Mouse (Mus musculus): Measurements from ENCODE around the gene Jade1.

The Jade1 gene

DNA sequence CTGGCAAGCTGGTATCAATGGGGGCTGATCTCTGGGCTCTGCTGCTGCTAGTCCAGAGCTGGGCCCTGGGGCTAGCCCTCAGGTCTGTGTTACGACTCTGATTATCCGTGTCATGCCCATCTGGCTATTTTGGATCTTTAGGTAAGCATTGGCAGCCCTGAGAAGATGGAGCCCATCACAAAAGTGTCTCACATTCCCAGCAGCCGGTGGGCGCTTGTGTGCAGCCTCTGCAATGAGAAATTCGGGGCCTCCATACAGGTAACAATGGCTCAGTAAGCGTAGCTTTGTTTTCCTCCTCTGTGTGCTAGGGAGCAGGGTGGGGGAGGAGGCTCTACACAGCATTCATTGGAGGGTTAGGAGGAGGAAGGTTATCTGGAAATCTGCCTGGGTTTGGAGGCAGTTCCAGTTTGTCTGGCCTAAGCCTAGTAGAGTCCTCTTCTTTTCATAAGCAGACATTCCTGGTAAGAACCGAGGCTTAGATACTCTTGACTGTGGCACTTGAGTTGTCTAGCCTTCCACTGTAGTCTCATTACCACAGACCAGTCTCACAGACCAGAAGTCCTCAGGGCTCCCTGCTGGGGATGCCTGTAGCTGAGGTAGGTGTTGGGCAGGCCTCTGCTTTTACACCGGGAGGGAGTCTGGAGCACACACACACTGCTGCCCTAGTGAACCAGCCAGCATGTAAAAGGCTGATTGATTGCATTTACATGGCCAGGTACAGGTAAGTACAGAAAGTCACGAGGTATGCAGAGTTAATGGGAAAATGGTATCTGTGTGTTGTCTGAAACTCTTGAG is 45.9 kb downstream of the Jade1 start:
- no peak for DNase-seq

DNA sequence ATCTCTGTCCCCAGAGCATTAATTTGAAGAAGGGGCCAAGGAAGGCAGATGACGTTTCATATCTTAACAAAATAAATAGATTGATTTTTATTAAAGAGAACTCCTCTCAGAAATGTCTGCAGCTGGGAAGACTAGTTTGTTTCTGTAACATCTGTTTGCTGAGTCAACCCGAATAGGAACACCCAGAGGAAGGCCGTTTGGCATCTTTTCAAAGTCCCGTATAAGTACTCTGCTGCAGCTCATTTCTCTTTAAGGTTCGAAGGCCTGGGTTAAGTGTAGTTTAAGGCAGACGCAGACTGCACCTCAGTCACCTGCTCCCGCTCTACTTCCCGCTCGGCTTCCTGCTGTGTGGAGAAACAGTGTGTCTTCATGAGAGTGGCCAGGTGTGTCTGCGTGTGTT is 47.4 kb downstream of the Jade1 start:
- DNase-seq = no peak

DNA sequence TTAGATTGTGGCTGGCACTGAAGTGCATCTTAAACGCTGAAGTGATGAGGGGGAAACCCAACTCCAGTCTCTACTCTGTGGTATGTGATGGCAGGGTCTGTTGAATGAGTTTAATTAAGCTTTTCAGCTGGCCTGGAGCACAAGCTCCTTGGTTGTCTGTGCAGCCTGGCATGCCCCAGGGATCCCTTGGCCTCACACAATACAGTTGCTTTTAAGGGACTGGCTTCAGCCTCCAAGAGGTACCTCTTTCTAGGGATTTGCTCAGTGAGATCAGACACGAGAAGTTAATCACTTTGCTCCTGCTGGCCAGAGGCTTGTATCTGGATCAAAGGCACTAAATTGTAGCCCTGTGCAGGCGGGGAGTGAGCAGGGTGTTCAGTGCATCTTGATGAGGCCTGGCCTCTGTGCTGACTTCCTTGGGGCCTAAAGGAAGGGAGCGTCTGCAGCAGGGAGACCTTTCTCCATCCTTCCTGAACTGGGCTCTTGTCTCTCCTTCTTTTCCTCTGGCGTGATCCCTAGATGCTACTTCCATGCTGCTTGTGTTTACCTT is 48.0 kb downstream of the Jade1 start:
- DNase-seq = no peak

DNA sequence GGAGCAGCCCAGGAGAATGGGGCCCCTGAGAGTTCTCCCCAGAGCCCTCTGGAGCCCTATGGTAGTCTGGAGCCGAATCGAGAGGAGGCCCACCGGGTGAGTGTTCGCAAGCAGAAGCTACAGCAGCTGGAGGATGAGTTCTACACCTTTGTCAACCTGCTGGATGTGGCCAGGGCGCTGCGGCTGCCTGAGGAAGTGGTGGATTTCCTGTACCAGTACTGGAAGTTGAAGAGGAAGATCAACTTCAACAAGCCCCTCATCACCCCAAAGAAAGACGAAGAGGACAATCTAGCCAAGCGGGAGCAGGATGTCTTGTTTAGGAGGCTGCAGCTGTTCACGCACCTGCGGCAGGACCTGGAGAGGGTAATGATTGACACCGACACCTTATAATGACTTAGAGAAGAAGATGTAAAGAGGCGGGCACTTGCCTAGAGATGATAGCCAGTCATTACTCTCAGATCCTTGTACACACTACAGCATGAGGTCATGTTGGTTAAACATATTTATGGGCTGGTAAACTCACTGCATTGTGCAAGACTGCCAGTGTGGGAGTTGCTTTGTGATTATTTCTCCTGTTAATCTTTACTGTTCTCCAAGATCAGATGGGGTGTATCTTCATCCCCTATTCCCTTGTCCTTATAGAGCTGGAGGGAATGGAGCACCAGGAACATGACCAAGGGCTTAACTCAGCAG is 49.2 kb downstream of the Jade1 start:
- DNase-seq = no peak

DNA sequence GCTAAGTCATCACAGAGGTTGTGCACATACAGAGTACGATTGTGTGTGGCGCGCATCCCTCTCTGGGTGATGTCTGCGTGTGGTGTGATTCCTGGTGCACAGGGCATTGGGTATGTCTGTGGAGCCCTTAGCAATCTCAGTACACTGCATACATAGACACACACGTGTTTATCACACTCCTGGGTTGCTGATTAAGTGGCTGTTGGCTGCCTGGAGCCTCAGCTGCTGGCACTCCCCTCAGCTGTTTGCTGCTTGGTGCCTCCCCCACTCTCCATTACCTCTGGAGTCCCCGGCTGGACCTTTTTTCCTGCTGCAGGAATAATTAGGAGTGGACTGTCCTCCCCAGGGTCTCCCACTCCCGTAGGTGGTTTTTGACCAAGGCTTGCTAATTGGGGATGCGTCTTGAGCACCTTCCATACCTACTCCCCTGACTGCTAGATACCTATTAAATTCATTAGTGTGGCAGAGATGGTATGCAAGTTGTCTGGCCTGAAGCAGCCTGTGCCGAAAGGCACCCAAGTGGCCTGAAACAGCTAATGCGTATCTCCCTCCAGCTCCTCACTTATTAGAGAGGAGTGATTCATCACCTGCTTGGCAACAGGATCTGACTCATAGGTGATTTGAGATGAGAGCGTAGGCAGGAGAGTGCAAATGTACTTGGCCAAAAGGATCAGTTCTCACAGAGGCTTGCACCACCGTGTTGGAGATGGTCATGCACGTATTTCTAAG is 50.2 kb downstream of the Jade1 start:
- no peak for DNase-seq

DNA sequence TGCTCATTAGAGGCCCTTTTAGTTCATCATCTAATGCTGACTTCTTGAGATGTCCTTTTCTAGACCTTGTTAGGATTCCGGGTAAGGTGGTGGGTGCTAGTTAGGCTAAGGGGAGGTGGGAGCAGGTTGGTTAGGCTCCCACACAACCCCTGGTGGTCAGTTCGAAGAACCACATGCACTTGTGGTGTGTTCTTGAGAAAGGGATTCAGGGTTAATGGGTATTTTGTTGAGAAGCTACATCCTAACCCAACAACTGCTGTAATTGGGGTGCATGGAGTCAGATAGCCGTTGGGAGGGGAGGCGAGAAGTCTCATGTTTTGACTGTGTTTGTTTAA is 50.8 kb downstream of the Jade1 start:
- DNase-seq = no peak

DNA sequence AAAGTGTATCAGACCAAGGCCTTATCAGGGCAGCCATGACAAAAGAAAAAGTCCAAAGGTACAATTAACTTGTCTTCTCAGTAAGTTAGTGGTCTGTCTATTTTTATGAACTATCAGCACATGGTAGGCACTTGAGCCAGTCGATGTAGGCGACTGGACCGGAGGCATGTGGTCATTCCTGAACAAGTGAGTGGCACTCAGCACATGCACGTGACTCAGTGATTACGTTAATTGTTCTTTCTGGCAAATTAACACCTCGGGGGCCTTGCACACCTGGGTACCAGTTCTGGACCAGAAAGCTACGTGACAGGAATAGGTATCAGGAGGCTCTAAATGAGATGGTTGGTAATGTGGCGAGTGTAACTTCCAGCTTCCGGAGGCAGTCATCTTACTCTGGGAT is 51.5 kb downstream of the Jade1 start:
- DNase-seq = no peak

DNA sequence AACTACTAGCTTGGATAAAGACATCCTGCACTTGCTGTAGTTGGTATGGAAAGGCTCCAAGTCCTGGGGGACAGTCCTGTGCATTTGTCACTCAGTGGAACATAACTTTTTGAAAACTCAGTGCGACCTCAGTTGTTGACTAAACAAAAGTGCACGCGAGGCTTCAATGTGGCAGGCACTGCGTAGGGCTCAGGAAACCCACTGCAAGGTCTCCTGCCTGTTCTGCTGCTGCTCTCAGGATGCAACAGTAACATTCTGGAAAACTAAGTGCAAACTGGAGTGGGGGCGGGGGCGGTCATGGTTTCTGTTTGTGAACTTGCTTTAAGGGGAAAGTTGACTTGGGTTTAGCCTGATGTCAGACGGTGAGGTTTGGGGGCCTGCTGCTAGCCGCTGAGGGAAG is 51.9 kb downstream of the Jade1 start:
- no peak for DNase-seq

DNA sequence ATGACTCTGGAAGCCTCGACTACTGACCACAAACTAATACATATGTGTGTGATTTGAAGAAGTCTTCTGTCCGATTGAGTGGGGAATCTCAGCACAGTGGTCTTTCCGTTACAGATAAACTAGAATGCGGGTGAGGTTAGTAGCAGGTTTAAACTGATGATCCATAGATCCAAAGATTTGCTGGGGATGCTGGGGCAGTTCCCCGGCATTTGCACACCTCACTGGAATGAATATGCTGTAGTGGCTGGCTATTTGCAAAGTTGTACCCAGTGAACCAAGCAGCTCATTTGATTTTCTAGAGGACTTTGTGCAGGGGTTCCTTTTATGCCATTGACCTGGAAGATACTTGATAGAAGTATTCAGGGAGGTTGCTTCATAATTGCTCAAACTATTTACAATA is 53.5 kb downstream of the Jade1 start:
- no peak for DNase-seq

DNA sequence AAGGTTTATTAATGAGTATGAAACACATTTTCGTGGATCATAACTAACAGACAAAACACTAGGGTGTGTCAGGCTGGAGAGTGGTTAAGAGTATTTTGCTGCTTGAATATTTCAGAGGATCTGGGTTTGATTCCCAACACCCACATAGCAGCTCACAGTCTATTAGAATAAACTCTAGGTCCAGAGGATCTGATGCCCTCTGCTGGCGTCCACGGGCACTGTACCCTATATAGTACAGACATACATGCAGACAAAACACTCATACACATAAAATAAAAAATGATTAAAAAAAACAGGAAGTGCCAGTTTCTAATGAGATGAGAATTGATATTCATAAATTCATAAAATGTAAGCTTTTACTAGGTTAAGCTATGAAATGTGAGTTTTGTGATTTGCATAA is 56.7 kb downstream of the Jade1 start:
- no peak for DNase-seq

DNA sequence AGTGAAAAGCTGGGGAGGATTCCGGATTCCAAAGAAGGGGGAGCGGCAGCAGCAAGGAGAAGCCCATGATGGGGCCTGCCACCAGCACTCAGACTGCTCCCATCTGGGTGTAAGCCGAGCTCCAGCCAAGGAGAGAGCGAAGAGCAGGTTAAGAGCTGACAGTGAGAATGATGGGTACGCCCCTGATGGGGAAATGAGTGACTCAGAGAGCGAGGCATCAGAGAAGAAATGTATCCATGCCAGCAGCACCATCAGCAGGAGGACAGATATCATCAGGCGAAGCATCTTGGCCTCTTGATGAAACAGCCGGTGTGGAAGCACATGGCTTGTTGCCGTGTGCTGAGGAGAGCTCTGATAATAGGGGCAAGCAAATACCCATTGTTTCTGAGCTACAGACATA is 58.2 kb downstream of the Jade1 start:
- DNase-seq = peak; percentile 75

DNA sequence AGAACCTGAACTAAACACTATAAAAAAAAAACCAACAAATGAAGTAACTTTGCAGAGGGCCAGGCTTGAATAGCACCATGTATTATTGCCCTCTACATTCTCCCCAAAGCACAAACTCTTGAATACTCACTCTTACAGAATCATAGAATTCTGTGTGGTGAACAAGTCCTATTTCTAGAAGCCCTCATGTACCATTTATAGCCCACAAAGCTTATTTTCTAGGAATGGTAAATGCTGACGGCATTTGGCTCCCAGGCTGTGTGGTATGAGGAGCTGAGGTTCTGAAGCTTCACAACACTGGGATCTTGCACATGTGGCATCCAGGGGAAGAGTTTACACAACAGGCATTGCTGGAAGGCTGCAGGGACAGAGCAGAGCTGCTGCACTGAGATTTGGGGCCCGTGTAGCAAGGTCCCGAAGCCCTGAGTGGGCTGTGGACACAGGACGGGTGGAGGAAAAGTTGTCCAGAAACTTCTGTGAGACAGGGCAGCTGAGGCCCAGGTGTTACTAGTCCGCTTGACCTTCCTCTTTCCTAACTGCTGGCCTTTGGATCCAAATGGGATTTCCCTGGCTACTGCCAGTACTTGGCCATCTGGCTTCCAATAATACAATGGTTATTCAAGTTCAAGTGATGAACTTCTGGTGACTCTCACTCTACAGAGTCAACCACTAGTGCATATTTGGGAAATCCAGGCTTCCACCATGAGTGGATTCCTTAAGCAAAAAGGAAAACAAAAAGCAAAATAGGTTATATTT is 58.9 kb downstream of the Jade1 start:
- DNase-seq = no peak

DNA sequence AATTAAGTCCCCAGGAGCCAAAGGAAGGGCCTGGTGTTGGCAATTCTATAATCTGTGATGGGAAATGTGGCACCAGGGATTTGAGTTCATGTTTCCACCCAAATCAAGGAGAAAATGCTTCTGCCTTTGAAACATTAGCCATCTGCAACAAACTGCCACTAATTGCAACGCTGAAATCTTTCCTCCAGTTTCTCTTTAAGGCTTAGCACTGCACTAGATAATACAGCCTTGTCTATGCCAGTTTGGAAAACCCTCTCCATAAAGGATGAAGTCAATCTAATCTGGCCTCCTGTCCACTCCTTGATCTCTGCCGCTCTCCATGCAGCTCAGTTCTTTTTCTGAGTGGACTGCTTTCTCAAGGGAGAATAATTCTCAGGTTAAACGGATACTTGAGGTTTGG is 62.5 kb downstream of the Jade1 start:
- no peak for DNase-seq

DNA sequence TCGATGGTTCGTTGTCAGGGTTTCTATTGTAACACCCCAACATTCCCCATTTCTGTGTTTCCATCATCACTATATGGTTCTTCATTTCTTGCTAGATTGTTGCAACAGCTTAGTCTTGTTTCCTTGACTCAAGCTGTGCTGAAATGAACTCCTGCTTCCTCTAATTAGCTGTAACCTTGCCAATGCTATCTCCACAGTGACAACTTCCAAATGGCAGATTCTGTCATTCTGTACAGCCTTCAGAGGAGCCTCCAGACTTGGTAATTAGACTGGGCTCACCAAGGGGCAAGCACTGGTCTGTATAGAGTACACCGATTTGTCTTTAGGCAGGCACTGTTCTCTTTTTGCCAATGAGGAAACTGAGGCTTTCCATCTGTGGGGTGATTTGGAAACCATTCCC is 63.0 kb downstream of the Jade1 start:
- peak; percentile 41 for DNase-seq

DNA sequence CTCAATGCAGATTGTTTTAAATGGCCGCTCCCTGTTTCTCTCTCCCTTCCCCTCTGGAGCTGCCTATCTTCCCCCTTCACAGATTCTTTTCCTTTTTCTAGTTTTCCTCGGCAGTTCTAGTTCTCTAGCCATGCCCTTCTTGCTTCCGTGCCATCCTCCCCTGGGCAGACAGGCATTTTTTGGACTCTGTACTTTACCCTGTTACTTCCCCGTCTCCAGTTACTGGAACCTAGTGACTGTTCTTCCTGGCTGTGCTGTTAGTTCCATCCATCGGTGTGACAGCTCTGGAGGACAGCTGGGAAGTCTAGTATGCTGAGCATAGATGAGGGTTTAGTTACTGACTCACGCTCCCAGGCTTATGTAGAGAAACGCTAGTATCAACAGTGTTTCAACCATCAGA is 65.4 kb downstream of the Jade1 start:
- DNase-seq = no peak

DNA sequence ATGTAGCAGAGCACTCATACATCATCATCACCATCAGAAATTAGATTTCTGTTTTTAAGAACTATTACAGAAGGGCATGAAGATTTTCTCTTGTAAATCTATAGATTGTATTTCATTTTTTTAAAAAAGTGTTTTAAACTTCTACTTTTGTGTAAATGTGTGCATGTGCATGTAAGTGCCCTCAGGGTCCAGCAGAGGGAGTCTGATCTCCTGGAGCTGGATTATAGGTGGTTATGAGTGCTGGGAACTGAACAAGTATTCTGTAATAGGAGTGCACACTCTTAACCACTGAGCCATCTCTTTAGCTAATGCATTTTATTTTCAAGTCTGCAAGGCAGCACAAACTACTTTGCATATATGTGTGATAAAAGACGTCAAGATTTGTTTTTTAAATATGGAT is 100.1 kb downstream of the Jade1 start:
- no peak for DNase-seq

Data from cerebellum, adult 9-11 months (tissue).